Mouse (Mus musculus): ENCODE measurements around the gene Gm20604. TPM values are rescaled to one million over a fixed set of nuclear protein-coding genes. Genes with fewer than 3 reads are reported as not detected.
A peak's percentile ranks its signal among the peaks of the same experiment; 100 is the strongest.

Gene Gm20604
- polyA plus RNA-seq (2015; fragmentation: Nextera tagmentation; extraction: Ambion mirVana) = 26.6 and 27.2 TPM in 2 replicates

GRCm38 (mm10) chr12:102758403-102758756, at the start of gene Gm20604:
Gm20604 (minus strand) TSS chr12:102758672.
- Histone ChIP-seq H3K4me3 (ENCODE audit: low read length) (peak within 1 kb of the TSS; percentile 79), H3K27me3 (ENCODE audit: insufficient read depth, low read length) (no peaks in the 10 kb centered on the region), H3K9ac (replicated peaks; ENCODE audit: low read length) (peak within 1 kb of the TSS; percentile 79), H3K27ac (ENCODE audit: low read length) (peak within 1 kb of the TSS; percentile 82), H3K36me3 (ENCODE audit: insufficient read depth, low read length) (peaks cover 4% of the 10 kb centered on the region; the same call in 1 of the 2 replicates), H3K9me3 (ENCODE audit: low read length) (no peaks in the 10 kb centered on the region), H3K4me2 (replicated peaks; ENCODE audit: low read depth, low read length) (peak within 1 kb of the TSS; percentile 79), H3K4me1 (ENCODE audit: insufficient read depth, low read length) (peaks cover 15% of the 10 kb centered on the region)
- WGBS = 1% methylated on average over 10 of the region's 10 CpGs
- no peak for ATAC-seq (ENCODE audit: low FRiP score, low TSS enrichment)

- H3K4me2 ChIP-seq (replicated peaks; ENCODE audit: low read depth, low read length) = no peak overlapping the region
- 88% methylated on average over 2 of the region's 2 CpGs for WGBS
- no peaks in the 10 kb centered on the region for H3K27me3 ChIP-seq (ENCODE audit: insufficient read depth, low read length)
- no peak for ATAC-seq (ENCODE audit: low FRiP score, low TSS enrichment)
- peaks cover 8% of the 10 kb centered on the region; the same call in 1 of the 2 replicates for H3K36me3 ChIP-seq (ENCODE audit: insufficient read depth, low read length)
- no peak overlapping the region for H3K4me3 ChIP-seq (ENCODE audit: low read length)
- no peak overlapping the region for H3K9ac ChIP-seq (replicated peaks; ENCODE audit: low read length)
- H3K9me3 ChIP-seq (ENCODE audit: low read length) = no peaks in the 10 kb centered on the region
- no peak overlapping the region for H3K27ac ChIP-seq (ENCODE audit: low read length)
- H3K4me1 ChIP-seq (ENCODE audit: insufficient read depth, low read length) = no peaks in the 10 kb centered on the region
Observed at GRCm38 (mm10) chr12:102799528-102799927, 41.1 kb upstream of the Gm20604 start.

- 79% methylated on average over 7 of the region's 7 CpGs for WGBS
Observed at GRCm38 (mm10) chr12:102787927-102788326, 29.5 kb upstream of the Gm20604 start.

GRCm38 (mm10) chr12:102785593-102785985, 27.1 kb upstream of the Gm20604 start:
- 90% methylated on average over 5 of the region's 5 CpGs for WGBS
- H3K36me3 ChIP-seq (ENCODE audit: insufficient read depth, low read length) = peaks cover 40% of the 10 kb centered on the region

More at GRCm38 (mm10) chr12:102787927-102788326, 29.5 kb upstream of the Gm20604 start:
- Histone ChIP-seq H3K4me1 (ENCODE audit: insufficient read depth, low read length) (no peaks in the 10 kb centered on the region), H3K4me3 (ENCODE audit: low read length) (no peak overlapping the region), H3K27ac (ENCODE audit: low read length) (no peak overlapping the region), H3K9ac (replicated peaks; ENCODE audit: low read length) (no peak overlapping the region), H3K9me3 (ENCODE audit: low read length) (no peaks in the 10 kb centered on the region), H3K4me2 (replicated peaks; ENCODE audit: low read depth, low read length) (no peak overlapping the region), H3K36me3 (ENCODE audit: insufficient read depth, low read length) (peaks cover 53% of the 10 kb centered on the region), H3K27me3 (ENCODE audit: insufficient read depth, low read length) (no peaks in the 10 kb centered on the region)
- no peak for ATAC-seq (ENCODE audit: low FRiP score, low TSS enrichment)

GRCm38 (mm10) chr12:102784899-102785592, 26.6 kb upstream of the Gm20604 start:
- Histone ChIP-seq H3K9me3 (ENCODE audit: low read length) (no peaks in the 10 kb centered on the region), H3K27ac (ENCODE audit: low read length) (no peak overlapping the region), H3K4me1 (ENCODE audit: insufficient read depth, low read length) (no peaks in the 10 kb centered on the region), H3K4me2 (replicated peaks; ENCODE audit: low read depth, low read length) (no peak overlapping the region), H3K27me3 (ENCODE audit: insufficient read depth, low read length) (no peaks in the 10 kb centered on the region), H3K4me3 (ENCODE audit: low read length) (no peak overlapping the region), H3K9ac (replicated peaks; ENCODE audit: low read length) (no peak overlapping the region), H3K36me3 (ENCODE audit: insufficient read depth, low read length) (peaks cover 35% of the 10 kb centered on the region)
- ATAC-seq (ENCODE audit: low FRiP score, low TSS enrichment) = no peak
- WGBS = 89% methylated on average over 19 of the region's 19 CpGs

More at GRCm38 (mm10) chr12:102785593-102785985, 27.1 kb upstream of the Gm20604 start:
- Histone ChIP-seq H3K27me3 (ENCODE audit: insufficient read depth, low read length) (no peaks in the 10 kb centered on the region), H3K9me3 (ENCODE audit: low read length) (no peaks in the 10 kb centered on the region), H3K9ac (replicated peaks; ENCODE audit: low read length) (no peak overlapping the region), H3K4me3 (ENCODE audit: low read length) (no peak overlapping the region), H3K4me1 (ENCODE audit: insufficient read depth, low read length) (no peaks in the 10 kb centered on the region), H3K27ac (ENCODE audit: low read length) (no peak overlapping the region), H3K4me2 (replicated peaks; ENCODE audit: low read depth, low read length) (no peak overlapping the region)
- no peak for ATAC-seq (ENCODE audit: low FRiP score, low TSS enrichment)

GRCm38 (mm10) chr12:102782841-102783240, 24.4 kb upstream of the Gm20604 start:
- Histone ChIP-seq H3K4me3 (ENCODE audit: low read length) (no peak overlapping the region), H3K9ac (replicated peaks; ENCODE audit: low read length) (no peak overlapping the region), H3K4me1 (ENCODE audit: insufficient read depth, low read length) (no peaks in the 10 kb centered on the region), H3K27me3 (ENCODE audit: insufficient read depth, low read length) (no peaks in the 10 kb centered on the region), H3K4me2 (replicated peaks; ENCODE audit: low read depth, low read length) (no peak overlapping the region), H3K9me3 (ENCODE audit: low read length) (no peaks in the 10 kb centered on the region), H3K36me3 (ENCODE audit: insufficient read depth, low read length) (peaks cover 27% of the 10 kb centered on the region), H3K27ac (ENCODE audit: low read length) (no peak overlapping the region)
- no peak for ATAC-seq (ENCODE audit: low FRiP score, low TSS enrichment)
- 84% methylated on average over 5 of the region's 5 CpGs for WGBS

- WGBS = 50% methylated on average over 3 of the region's 3 CpGs
- H3K27me3 ChIP-seq (ENCODE audit: insufficient read depth, low read length) = no peaks in the 10 kb centered on the region
- no peak overlapping the region for H3K4me3 ChIP-seq (ENCODE audit: low read length)
- H3K36me3 ChIP-seq (ENCODE audit: insufficient read depth, low read length) = peaks cover 28% of the 10 kb centered on the region; the same call in 1 of the 2 replicates
- no peaks in the 10 kb centered on the region for H3K4me1 ChIP-seq (ENCODE audit: insufficient read depth, low read length)
- peak; percentile 61; the same call in 1 of the 2 replicates for ATAC-seq (ENCODE audit: low FRiP score, low TSS enrichment)
- no peaks in the 10 kb centered on the region for H3K9me3 ChIP-seq (ENCODE audit: low read length)
- H3K4me2 ChIP-seq (replicated peaks; ENCODE audit: low read depth, low read length) = no peak overlapping the region
- no peak overlapping the region for H3K9ac ChIP-seq (replicated peaks; ENCODE audit: low read length)
- no peak overlapping the region for H3K27ac ChIP-seq (ENCODE audit: low read length)
Observed at GRCm38 (mm10) chr12:102779452-102779851, 21.0 kb upstream of the Gm20604 start.

- no peak for ATAC-seq (ENCODE audit: low FRiP score, low TSS enrichment)
- H3K4me3 ChIP-seq (ENCODE audit: low read length) = no peak overlapping the region
- no peaks in the 10 kb centered on the region for H3K9me3 ChIP-seq (ENCODE audit: low read length)
- H3K9ac ChIP-seq (replicated peaks; ENCODE audit: low read length) = no peak overlapping the region
- no peak overlapping the region for H3K4me2 ChIP-seq (replicated peaks; ENCODE audit: low read depth, low read length)
- peaks cover 21% of the 10 kb centered on the region; the same call in 1 of the 2 replicates for H3K36me3 ChIP-seq (ENCODE audit: insufficient read depth, low read length)
- H3K27ac ChIP-seq (ENCODE audit: low read length) = no peak overlapping the region
- no peaks in the 10 kb centered on the region for H3K27me3 ChIP-seq (ENCODE audit: insufficient read depth, low read length)
- WGBS = 82% methylated on average over 5 of the region's 5 CpGs
- H3K4me1 ChIP-seq (ENCODE audit: insufficient read depth, low read length) = no peaks in the 10 kb centered on the region
Observed at GRCm38 (mm10) chr12:102778151-102778550, 19.7 kb upstream of the Gm20604 start.

GRCm38 (mm10) chr12:102776035-102776434, 17.6 kb upstream of the Gm20604 start:
- Histone ChIP-seq H3K4me1 (ENCODE audit: insufficient read depth, low read length) (no peaks in the 10 kb centered on the region), H3K36me3 (ENCODE audit: insufficient read depth, low read length) (peaks cover 39% of the 10 kb centered on the region), H3K27ac (ENCODE audit: low read length) (no peak overlapping the region), H3K4me2 (replicated peaks; ENCODE audit: low read depth, low read length) (no peak overlapping the region), H3K4me3 (ENCODE audit: low read length) (no peak overlapping the region), H3K9me3 (ENCODE audit: low read length) (no peaks in the 10 kb centered on the region), H3K9ac (replicated peaks; ENCODE audit: low read length) (no peak overlapping the region), H3K27me3 (ENCODE audit: insufficient read depth, low read length) (no peaks in the 10 kb centered on the region)
- ATAC-seq (ENCODE audit: low FRiP score, low TSS enrichment) = no peak
- 91% methylated on average over 14 of the region's 14 CpGs for WGBS

GRCm38 (mm10) chr12:102772676-102773075, 14.2 kb upstream of the Gm20604 start:
- Histone ChIP-seq H3K9me3 (ENCODE audit: low read length) (no peaks in the 10 kb centered on the region), H3K4me1 (ENCODE audit: insufficient read depth, low read length) (no peaks in the 10 kb centered on the region), H3K36me3 (ENCODE audit: insufficient read depth, low read length) (peaks cover 64% of the 10 kb centered on the region), H3K27ac (ENCODE audit: low read length) (no peak overlapping the region), H3K4me2 (replicated peaks; ENCODE audit: low read depth, low read length) (no peak overlapping the region), H3K4me3 (ENCODE audit: low read length) (no peak overlapping the region), H3K27me3 (ENCODE audit: insufficient read depth, low read length) (no peaks in the 10 kb centered on the region), H3K9ac (replicated peaks; ENCODE audit: low read length) (no peak overlapping the region)
- 91% methylated on average over 5 of the region's 5 CpGs for WGBS
- ATAC-seq (ENCODE audit: low FRiP score, low TSS enrichment) = no peak

Data from kidney, embryonic 16.5 days (tissue).